Mouse (Mus musculus) brown adipose tissue, adult 24 weeks (tissue): ENCODE measurements at regions not wholly inside any gene's neighbourhood (a gene's known extent, or its start where the extent isn't known, plus 50 kb on each side); places are given as distances from the start of the nearest gene placed in this dataset.

ENCODE experiments used
- H3K27ac ChIP-seq: fragments of 200-500 bp; replicated peaks from 2 replicates; pipeline ENCODE4 v1.5.1; 2012; ENCODE audit warnings: low read depth, mild to moderate bottlenecking, low read length
- H3K4me1 ChIP-seq: fragments of 200-500 bp; 2 replicates; pipeline ENCODE4 v1.6.1; 2012; ENCODE audit warnings: low read length, mixed read lengths; ENCODE audit not compliant: control insufficient read depth, insufficient read depth, insufficient read length
- H3K4me3 ChIP-seq: fragments of 200-500 bp; 2 replicates; pipeline ENCODE4 v1.5.1; 2012; ENCODE audit warnings: low read depth, mild to moderate bottlenecking, low read length, moderate library complexity; ENCODE audit not compliant: insufficient read depth

DNA sequence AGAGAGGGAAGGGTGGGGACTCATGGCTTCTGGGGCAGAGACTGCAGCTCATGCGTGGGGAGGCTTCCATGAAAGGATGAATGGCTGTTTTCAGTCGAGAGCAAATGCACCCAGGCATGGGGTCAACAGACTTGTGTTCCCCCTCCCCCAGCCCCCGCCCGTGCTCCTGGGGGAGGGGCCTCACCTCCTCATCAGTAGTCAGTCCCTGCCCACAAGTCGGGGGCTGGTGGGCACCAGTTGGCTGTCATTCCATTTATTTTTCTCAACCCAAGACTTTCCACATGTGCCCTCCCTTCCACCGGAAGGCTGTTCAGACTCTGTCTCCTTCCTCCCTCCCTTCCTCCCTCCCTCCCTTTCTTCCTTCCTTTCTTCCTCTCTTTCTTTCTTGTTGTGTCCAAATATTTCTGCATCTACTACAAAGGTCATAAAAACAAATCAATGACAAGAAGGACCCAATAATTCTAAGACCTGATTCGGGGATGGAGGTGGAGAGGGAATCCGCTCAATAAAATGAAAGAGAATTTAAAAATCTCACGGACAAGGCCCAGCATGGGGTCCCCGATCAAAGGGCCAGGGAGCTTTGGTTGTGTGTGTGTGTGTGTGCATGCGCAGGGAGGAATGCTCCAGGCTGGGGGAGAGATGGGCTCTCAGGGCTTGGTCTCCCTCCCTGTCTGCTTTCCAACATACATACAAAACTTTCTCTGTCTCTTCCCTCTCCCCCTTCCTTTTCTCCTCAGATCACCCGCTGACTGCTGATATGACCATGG lies 57.7 kb downstream of the Rpl14 start:
- H3K4me1 ChIP-seq: no peaks in the 10 kb centered on the region
- no peak overlapping the region for H3K4me3 ChIP-seq
- H3K27ac ChIP-seq: no peak overlapping the region

DNA sequence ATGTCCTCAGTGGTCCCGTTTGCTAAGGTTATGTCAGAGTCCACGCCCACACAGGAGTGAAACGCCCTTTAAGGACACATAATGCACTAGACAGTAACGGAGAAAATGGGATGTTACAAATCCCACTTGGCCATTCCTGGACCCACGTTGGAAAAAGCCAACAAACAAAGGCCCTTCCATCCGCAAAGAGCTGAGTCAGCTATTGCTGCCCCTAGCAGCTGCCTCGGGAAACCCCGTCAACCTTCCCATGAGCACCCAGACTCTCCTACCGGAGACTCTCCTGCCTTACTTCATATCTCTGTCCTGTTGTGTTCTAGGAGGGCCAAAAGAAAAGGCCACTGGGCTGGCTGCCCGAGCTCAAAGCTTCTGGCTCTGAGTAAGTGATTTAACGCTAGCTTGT lies 58.4 kb downstream of the Rpl14 start:
- Histone ChIP-seq H3K4me1 (no peaks in the 10 kb centered on the region), H3K4me3 (no peak overlapping the region), H3K27ac (no peak overlapping the region)

DNA sequence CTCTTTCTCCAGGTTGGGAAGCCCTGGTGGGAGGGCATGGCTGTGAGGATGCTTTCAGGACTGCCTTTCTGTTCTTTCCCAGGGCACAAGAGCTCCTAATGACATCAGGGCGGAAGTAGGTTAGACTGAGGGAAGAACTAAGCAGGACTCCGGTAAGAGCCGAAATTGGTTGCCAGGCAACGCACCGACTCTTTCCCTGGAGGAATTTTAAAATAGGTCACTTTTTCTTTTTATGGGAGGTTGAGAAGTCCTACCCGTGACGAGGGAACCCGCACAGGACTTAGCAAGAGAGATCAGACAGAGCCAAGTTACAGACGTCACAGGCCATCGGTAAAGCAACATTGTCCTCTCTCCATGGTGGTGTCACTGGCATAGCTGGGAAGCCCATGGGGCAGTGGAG lies 61.6 kb downstream of the Rpl14 start:
- no peaks in the 10 kb centered on the region for H3K4me1 ChIP-seq
- no peak overlapping the region for H3K27ac ChIP-seq
- H3K4me3 ChIP-seq: no peak overlapping the region

DNA sequence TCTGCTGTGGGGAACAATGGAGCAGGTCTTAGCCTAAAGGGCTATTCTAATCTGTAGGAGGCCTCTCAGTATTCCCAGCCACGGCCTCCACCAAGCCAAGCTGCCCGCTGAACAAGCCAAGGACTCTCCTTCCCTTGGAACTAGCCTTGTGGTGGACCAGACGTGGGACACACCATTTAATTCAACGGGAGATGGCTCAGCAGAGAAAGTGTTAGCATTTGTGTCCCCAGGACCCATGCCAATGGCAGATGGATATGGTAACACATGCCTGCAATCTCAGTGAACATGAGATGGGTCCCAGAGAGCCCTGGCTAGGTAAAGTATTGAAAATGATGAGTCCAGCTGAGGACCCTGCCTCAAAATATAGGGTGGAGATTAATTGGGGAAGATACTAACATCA lies 71.4 kb downstream of the Rpl14 start:
- Histone ChIP-seq H3K27ac (no peak overlapping the region), H3K4me1 (no peaks in the 10 kb centered on the region), H3K4me3 (no peak overlapping the region)

DNA sequence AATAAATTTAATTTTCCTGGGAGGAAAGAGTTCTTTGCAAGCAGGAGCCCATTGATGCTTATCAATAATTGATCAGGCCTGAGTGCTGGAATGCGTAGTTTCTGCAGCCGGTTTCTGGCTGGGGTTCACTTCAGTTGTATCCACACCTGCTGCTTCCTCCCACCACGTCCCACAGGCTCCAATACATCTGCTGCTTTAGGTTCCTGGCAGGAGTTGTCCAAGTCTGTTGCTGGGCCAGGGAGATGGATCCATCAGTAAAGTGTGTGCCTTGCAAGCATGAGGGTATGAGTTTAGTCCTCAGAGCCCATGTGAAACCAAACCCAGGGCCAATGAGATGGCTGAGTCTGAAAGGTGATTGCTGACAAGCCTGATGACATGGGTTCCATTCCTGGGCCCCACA lies 72.1 kb downstream of the Rpl14 start:
- Histone ChIP-seq H3K4me1 (no peaks in the 10 kb centered on the region), H3K27ac (no peak overlapping the region), H3K4me3 (no peak overlapping the region)

DNA sequence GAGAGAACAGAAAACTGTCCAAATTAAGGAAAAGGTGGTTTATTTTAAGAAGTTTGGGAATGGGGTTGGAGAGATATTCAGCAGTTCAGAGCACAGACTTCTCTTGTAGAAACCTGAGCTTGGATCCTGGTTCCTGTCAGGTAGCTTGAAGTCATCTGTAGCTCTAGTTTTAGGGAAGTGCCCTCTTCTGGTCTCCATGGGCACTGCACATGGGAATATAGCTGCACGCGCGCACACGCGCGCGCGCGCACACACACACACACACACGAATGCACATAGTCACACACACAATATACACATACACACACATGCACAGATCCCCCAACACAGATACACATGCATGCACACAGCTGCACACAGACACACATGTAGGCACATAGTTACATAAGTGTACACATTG lies 74.5 kb downstream of the Rpl14 start:
- Histone ChIP-seq H3K4me3 (no peak overlapping the region), H3K27ac (no peak overlapping the region), H3K4me1 (no peaks in the 10 kb centered on the region)

DNA sequence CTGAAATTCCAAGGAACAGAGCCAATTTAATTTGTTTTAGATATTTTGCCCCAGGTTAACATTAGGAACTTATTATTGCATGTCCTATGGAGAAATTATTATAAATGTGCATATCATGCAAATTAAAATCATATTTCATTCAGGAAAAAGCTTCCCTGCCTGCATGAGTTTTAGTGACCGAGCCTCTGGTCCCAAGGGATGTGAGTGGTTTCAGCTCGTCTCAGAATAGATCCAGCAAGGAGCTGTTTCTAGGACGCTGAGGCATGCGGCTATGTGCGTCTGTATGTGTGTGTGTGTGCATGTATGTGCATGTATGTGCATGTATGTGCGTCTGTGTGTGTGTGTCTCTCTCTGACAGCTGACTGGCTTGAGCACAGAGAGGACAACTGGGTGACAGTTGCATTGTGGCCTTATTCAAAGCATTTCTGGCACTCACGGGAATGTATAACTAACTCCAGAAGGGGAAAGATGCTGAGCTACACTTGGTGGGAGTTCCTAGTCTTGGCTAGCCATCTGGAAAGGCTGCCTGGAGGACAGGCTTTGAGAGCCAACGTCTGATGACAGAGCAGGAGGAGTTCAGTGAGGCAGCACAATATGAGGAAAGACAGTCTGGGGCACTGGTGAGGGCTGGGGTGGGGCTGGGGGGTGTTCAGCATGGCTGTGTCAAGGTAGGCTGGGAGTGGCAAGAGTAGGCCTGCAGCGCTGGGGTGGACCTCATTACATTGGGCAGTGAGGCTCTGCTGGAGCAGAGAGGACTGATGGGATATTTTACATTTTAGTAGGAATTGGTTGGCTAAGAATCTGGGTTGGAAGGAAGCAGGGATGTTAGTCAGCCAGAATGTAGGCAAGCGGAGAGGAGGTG lies 75.8 kb downstream of the Rpl14 start:
- Histone ChIP-seq H3K27ac (no peak overlapping the region), H3K4me1 (no peaks in the 10 kb centered on the region), H3K4me3 (no peak overlapping the region)

DNA sequence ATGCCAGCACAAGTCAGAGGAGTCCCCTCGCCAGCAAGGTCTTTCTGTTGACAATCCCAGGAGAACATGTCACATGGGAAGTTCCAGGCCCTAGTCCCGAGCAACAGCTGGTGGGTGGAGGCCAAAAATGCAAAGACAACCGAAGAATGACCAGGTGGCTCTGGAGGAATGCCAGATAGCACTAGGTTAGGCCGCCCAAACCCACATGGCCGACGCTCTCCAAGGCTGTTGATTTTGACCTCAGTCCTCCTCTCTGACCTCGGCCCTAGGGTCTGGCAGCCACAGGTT lies 76.4 kb downstream of the Rpl14 start:
- no peaks in the 10 kb centered on the region for H3K4me1 ChIP-seq
- H3K4me3 ChIP-seq: no peak overlapping the region
- H3K27ac ChIP-seq: no peak overlapping the region

DNA sequence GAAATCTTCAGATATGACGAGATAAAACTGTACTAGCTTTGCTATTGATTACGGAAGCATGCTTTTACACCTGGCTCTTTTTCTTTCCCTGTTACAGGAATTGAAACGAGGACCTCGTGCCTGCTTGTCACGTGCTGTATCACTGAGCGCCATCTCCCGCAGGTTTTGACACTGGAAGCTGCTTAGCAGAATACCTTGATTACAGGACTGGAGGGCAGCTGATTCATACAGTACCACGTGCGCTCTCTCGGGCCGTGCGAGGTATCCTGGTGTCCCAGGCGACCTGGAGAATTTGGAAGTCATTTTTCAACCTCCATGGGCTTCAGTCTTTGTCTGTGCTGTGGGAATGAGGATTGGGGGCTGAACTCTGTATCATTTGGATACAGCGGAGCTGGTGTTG lies 81.5 kb downstream of the Rpl14 start:
- Histone ChIP-seq H3K27ac (no peak overlapping the region), H3K4me1 (peaks cover 6% of the 10 kb centered on the region; the same call in 1 of the 2 replicates), H3K4me3 (no peak overlapping the region)

DNA sequence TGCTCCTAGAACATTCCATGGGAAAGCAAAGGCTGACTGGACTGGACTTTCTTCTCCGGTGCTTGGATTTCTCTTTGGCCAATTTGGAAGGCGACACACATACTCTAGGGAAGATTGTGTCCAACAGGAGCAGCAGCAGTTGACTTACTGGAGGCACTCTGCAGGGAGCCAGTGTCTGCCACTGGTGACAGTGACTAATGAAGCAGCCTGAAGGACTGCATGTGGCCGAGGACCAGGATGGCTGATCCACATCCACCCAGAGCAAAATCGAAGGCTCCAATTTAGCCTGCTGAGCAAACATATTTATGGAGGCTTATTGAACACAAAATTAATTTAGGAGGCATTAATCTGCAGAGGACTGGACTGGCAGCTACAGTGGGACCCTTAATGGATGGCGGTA lies 81.9 kb downstream of the Rpl14 start:
- H3K4me3 ChIP-seq: no peak overlapping the region
- H3K27ac ChIP-seq: no peak overlapping the region
- H3K4me1 ChIP-seq: peaks cover 7% of the 10 kb centered on the region; the same call in 1 of the 2 replicates

DNA sequence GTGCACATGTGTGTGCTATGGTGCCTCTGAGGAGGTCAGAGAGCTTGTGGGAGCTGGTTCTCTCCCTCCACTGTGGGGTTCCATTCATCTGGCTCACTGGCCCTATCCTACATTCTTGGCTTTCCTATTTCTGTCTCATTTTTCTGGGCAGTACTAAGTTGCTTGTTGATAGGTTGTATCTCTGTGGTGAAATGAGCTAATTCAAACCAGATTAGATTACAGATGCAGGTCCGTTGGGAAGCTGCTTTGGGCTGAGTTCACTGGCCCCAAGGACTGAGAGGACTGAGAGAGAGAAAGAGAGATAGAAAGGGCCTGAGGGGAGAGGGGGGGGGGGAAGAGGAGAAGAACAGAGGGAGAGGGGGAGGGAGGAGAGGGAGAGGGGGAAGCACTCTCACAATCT lies 83.5 kb downstream of the Rpl14 start:
- H3K4me1 ChIP-seq: peaks cover 9% of the 10 kb centered on the region; the same call in 1 of the 2 replicates
- no peak overlapping the region for H3K4me3 ChIP-seq
- no peak overlapping the region for H3K27ac ChIP-seq

DNA sequence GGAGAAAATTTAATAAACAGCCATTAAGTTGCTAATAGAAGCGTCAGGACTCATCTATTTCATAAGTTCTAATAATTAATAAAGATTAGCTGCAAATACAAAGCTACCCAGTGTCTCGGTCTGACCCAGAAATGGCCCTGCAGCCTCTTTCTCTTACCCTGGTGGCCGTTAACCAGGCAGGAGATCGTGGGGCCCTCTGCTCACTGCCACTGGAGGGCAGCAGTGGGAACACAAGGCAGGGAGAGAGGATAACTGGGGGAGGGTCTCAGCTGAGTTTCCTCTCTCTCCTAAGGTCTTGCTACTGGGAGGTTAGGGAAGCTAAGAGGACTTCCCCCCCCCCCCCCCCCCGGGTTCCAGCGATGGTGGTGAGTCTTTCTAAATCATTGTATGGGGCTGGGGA lies 85.7 kb downstream of the Rpl14 start:
- Histone ChIP-seq H3K4me1 (peaks cover 18% of the 10 kb centered on the region), H3K27ac (no peak overlapping the region), H3K4me3 (no peak overlapping the region)

DNA sequence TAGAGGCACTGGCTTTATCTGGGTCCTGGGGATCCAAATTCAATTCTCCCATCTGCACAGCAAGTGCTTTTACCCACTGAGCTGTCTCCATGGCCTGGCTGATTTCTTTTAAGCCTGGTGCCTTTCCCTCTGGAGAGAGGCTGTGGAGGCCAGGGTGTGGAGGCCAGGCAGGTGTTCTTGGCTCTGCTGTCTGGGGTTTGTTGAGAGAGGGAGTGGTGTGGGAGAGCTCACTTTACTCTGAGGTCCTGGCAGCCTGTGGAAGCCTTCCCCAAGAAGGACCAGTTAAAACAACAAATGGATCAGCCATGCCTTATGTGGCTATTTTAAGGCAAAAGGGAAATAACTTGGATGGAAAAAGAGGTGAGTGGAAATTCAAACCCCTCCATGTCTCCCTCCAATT lies 86.5 kb downstream of the Rpl14 start:
- peaks cover 20% of the 10 kb centered on the region for H3K4me1 ChIP-seq
- no peak overlapping the region for H3K4me3 ChIP-seq
- no peak overlapping the region for H3K27ac ChIP-seq

DNA sequence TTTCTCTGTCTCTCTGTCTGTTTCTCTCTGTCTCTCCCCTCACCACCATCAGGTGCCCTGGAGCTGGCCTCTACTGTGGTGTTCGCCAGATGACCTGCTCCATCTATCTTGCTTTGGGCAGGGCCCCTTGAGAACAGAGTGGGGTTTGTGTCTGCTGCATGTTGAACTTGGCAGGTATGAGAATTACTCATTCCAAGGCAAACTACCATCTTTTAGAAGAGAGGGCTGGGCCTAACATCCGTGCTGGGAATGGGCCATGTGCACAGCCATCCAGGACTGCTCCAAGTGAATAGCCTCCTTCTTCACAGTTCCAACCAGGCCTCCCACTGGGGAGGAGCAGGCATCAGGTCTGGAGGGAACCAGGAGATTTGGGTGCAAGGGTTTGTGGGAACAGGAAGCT lies 87.3 kb downstream of the Rpl14 start:
- Histone ChIP-seq H3K4me3 (no peak overlapping the region), H3K27ac (no peak overlapping the region), H3K4me1 (peaks cover 22% of the 10 kb centered on the region)

DNA sequence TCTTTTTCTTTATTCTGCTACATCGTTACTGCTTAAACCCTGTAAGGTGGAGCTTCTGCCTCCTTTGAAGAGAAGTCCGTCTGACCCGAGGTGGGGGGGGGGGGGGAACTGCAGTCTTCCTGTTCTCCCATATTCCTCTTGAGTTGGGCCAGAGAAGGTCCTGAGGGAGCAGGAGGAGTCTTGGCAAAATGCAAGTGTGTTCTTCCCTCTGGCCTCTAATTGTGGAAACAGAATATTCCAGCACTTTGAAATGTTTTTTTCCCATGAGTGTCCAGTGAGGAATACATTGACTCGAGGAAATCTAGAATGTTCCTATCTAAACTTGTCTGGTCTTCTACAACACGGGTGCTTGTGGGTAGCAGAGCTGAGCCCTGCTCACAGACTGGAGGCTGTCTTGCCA lies 90.0 kb downstream of the Rpl14 start:
- Histone ChIP-seq H3K27ac (peak overlapping the region; percentile 86), H3K4me3 (no peak overlapping the region), H3K4me1 (peaks cover 22% of the 10 kb centered on the region)

DNA sequence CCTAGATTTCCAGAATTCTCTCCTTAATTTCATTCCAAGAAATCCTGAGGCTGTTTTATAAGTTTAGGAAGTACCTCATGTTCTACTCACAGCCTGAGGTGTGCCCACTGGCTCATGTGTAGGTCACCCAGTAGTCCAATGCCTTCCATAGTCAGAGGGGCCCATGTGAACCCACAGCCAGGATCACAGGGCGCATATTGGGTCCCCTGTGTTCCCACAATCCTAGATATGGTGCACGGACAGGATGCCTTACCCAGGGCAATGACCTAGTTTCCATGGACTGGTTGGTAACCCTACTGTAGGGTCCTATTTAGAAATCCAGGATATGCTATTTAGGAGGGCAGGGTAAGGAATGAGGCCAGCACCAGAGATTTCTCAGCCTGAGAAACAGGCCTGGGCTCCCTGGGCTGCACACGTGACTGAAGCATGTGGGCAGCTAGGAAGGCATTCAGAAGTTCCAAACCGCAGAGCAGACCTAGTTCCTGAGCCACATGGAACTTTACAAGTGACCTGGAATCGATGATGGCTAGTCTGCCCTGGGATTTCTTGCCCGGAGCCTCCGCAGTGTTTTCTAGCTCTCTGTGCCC lies 90.5 kb downstream of the Rpl14 start:
- Histone ChIP-seq H3K4me1 (peaks cover 19% of the 10 kb centered on the region), H3K4me3 (no peak overlapping the region), H3K27ac (peak overlapping the region; percentile 86)
